Mouse (Mus musculus): ENCODE data around the gene Smc5. TPM values are rescaled to one million over a fixed set of nuclear protein-coding genes. Genes with fewer than 3 reads are reported as not detected.

The Smc5 gene
- 100 to 1,000 TPM in 1 of 2 experiments, 10 to 100 TPM in 1; 94.9 to 101 TPM for total RNA-seq (2023)

GRCm38 (mm10) chr19:23273355-23274053 is at the start of gene Smc5:
Gene Smc5 (minus strand): TSS chr19:23273897.

Other genes starting within 250 kb of the Smc5 start
- 10 to 100 TPM; 17.5 to 19.7 TPM for gene Klf9, start 132.7 kb downstream of the Smc5 start, total RNA-seq (2023)
- not detected for gene Mamdc2, start 174.5 kb upstream of the Smc5 start, total RNA-seq (2023)

Measured in B cell, adult 67 days (primary cell).